Mouse (Mus musculus): ENCODE results near the gene Kras. TPM values are rescaled to one million over a fixed set of nuclear protein-coding genes. Genes with fewer than 3 reads are reported as not detected.

Kras gene
- polyA plus RNA-seq, 1 experiment from 2014 or later, result 90.1 TPM

DNA sequence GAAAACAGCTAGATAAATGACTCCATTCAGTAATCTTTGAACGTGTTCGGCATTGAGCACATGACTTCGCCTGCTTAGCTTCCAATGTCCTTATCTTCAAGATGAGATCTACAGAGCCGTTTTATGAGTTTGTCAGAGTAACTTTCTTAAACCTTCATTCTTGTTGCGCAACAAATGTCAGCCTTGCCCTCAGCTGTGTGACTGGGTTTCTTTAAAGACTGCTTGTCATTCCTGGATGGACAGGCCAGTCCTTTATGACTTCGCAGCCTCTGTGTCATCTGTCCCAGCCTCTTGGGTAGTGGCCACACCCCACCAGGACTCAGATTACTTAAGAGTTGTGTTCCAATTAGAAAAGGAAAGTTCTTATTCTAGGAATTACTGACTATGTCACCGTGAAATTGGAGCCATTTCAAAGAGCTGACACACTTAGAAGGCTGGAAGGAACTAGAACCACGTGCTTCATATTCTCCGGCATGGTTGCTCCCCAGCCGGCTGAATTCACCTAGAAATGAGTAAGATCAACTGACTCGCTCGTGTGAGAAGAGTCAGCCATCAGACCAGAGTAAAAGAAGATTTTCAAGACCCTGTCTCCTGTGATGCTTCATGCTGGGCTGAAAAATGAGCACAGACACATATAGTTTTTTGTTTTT is 24.1 kb upstream of the Kras start:
- H3K9me3 ChIP-seq, result no peaks in the 10 kb centered on the region
- no peak overlapping the region for H3K9ac ChIP-seq
- no peaks in the 10 kb centered on the region for H3K27me3 ChIP-seq (replicated peaks)
- no peaks in the 10 kb centered on the region for H3K36me3 ChIP-seq (replicated peaks)
- H3K4me1 ChIP-seq, result no peaks in the 10 kb centered on the region
- no peak overlapping the region for H3K4me3 ChIP-seq
- 85% methylated on average over 12 of the region's 12 CpGs for WGBS
- H3K4me2 ChIP-seq, result no peak overlapping the region
- no peak for ATAC-seq (replicated peaks)
- H3K27ac ChIP-seq, result no peak overlapping the region

DNA sequence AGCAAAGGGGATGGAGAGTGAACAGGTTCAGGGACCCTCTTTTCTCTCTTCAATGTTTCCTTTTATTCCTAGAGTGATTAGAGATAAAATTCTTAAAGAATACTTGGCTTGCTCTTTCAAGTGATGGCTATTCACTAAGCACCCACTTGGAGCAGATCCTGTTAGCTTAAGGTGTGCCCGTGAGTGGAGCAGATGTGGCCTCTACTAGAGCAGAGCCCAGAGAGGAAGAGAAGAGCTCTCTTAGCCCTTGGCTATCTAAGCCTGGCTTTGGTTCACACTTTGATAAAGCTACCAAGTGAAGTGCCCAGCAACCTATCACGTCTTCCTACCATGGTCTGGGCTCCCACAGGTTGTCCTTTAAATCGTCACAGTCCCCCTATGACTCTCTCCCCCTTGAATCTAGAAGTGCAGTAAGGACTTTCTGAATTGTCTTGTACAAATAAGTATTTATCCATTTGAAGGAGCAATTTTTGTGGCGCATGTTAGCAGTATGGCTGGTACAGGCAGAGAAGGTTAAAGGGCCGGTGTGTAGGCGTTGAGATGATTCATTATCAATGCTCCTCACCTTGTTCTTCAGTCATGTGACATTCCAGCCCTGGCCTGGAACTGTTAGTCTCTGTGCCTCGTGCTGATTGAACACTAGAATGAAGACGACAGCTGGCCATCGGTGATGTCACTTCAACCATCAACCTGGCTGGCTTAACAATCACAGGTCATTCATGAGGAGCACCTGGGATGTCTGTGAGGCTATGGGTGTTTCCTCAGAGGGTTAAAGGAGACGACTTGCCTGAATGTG is 22.3 kb upstream of the Kras start:
- 83% methylated on average over 10 of the region's 10 CpGs for WGBS

DNA sequence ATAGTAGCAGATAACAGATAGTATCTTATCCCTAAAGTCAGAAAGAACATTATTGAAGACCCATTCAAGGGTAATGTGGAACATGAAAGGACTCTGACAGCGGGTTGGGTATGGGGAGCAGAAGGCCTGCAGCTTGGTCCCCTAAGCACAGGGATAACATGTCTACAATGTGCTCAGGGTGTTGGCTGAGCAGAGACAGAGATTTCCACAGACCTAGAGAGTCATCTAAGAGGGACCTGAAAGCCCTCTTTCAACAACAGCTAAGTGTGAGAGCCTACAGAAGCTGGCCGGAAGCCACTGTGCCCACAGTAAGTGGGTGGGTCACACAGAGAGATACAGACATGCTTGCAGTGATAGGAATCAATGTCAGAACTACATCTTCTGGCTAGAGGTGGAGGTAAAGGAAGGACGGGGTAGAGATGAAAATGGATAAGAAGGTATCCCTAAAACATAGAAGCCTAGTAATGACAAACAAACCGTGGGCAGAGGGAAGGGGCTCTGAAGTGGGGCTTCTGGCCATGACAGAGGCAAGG is 19.3 kb upstream of the Kras start:
- WGBS, result 100% methylated on average over 4 of the region's 4 CpGs
- ATAC-seq (replicated peaks), result no peak
- no peaks in the 10 kb centered on the region for H3K9me3 ChIP-seq

More for the DNA sequence above, 22.3 kb upstream of the Kras start:
- H3K9me3 ChIP-seq, result no peaks in the 10 kb centered on the region
- H3K4me2 ChIP-seq, result no peak overlapping the region
- no peak for ATAC-seq (replicated peaks)
- no peak overlapping the region for H3K4me3 ChIP-seq
- H3K27me3 ChIP-seq (replicated peaks), result no peaks in the 10 kb centered on the region
- no peaks in the 10 kb centered on the region for H3K4me1 ChIP-seq
- H3K9ac ChIP-seq, result no peak overlapping the region
- no peaks in the 10 kb centered on the region for H3K36me3 ChIP-seq (replicated peaks)
- no peak overlapping the region for H3K27ac ChIP-seq

DNA sequence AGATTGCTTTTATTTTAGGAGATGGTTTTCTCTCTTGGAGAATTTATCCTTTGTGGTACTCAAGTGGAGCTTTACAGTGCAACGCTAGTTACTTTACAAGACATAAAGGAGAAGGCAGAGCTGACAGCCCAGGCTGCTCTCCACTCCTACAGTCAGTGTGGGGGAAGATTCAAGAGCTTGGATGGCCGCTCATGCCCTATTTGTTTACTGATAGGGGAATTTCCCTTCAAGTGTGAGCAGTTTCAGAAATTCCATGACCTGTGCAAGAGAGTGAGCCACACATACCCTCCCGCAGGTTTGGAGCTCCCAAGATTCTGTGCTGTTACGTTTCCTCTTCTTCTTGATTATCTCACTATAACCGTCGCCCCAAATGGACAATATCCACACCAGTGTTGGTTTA is 17.7 kb upstream of the Kras start:
- no peak overlapping the region for H3K9ac ChIP-seq
- H3K9me3 ChIP-seq, result no peaks in the 10 kb centered on the region
- no peak overlapping the region for H3K27ac ChIP-seq
- H3K4me3 ChIP-seq, result no peak overlapping the region
- no peaks in the 10 kb centered on the region for H3K36me3 ChIP-seq (replicated peaks)
- H3K4me2 ChIP-seq, result no peak overlapping the region
- H3K27me3 ChIP-seq (replicated peaks), result no peaks in the 10 kb centered on the region
- WGBS, result 86% methylated on average over 6 of the region's 6 CpGs
- no peak for ATAC-seq (replicated peaks)
- H3K4me1 ChIP-seq, result no peaks in the 10 kb centered on the region

More for the DNA sequence above, 19.3 kb upstream of the Kras start:
- no peak overlapping the region for H3K4me3 ChIP-seq
- H3K9ac ChIP-seq, result no peak overlapping the region
- H3K27ac ChIP-seq, result no peak overlapping the region
- H3K27me3 ChIP-seq (replicated peaks), result no peaks in the 10 kb centered on the region
- H3K4me2 ChIP-seq, result no peak overlapping the region
- H3K4me1 ChIP-seq, result no peaks in the 10 kb centered on the region
- H3K36me3 ChIP-seq (replicated peaks), result no peaks in the 10 kb centered on the region

DNA sequence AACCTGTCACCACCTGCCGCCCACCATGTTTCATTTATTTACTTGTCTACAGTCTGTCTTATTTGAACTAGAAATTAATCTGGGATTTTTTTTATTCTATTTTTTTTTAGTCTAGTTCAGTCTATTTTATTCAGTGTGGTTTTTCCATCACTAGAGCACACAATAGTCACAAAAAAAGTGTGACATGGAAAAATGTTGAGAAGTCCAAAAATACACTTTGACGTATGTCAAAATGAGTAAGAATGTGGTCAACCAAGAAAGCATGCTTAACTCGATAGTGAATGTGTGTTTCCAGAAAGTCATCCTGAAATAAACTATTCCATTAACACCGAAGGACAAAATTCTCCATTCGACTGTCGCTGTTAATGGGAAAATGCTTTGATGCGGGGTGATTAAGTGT is 12.3 kb upstream of the Kras start:
- Histone ChIP-seq H3K9me3 (no peaks in the 10 kb centered on the region), H3K4me1 (no peaks in the 10 kb centered on the region), H3K27me3 (replicated peaks) (no peaks in the 10 kb centered on the region), H3K36me3 (replicated peaks) (no peaks in the 10 kb centered on the region), H3K27ac (no peak overlapping the region), H3K9ac (no peak overlapping the region), H3K4me3 (no peak overlapping the region), H3K4me2 (no peak overlapping the region)
- whole genome bisulfite sequencing, result 77% methylated on average over 7 of the region's 7 CpGs
- ATAC-seq (replicated peaks), result no peak

DNA sequence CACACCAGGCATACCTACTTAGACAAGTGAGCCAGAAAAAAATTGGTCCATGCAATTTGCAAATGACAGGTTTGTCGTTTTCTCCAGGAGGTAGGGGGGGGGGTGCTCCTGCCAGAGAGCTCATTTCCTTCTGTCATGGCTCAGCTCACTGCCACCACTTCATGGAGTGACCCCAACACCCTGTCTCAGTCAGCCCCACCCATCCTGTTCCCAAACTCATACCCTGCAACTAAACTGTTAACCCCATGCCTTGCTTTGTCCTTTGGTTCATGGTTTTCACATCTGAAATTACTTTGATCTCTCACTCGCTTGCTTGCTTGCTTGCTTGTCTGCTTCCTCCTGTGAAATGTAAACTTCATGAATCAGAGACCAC is 6.6 kb upstream of the Kras start:
- H3K36me3 ChIP-seq (replicated peaks), result no peaks in the 10 kb centered on the region
- ATAC-seq (replicated peaks), result no peak
- H3K27ac ChIP-seq, result no peak overlapping the region
- no peaks in the 10 kb centered on the region for H3K9me3 ChIP-seq
- H3K4me3 ChIP-seq, result no peak overlapping the region
- 53% methylated on average over 2 of the region's 2 CpGs for WGBS
- H3K9ac ChIP-seq, result no peak overlapping the region
- H3K4me2 ChIP-seq, result no peak overlapping the region
- H3K27me3 ChIP-seq (replicated peaks), result no peaks in the 10 kb centered on the region
- no peaks in the 10 kb centered on the region for H3K4me1 ChIP-seq

DNA sequence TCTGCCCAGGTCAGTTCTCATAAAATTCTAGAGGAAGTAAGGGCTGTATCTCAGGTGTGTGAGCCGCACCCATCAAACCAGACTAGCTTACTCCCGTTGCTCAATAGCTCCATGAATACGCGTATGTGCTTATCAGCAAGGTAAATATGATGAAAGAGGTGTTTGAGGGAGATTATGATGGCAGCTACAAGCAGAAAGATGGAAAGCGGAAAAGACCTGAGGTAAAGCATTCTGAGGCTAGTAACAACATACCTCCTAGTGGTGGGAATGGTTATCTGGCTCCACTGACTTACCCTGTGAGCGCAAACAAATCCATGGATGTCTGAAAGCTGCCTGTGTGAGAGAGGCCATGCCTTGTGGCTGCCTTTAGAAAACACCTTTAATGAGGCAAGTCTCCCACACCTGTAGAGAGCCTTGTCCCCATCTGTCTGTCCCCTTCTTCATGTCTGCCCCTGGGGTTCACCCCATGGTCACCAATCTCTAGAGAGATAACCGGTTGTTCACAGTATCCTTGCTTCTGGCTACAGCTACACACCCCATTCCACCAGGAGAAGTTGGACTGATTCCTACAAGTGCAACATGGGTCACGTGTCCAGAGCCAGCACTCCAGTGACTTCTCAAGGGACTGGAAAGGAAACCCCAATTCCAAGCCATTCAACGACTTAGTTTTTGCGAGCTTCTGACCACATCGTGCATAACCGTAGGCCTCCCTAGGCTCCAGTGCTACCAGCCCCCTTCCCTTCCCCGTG is 6.1 kb upstream of the Kras start:
- Histone ChIP-seq H3K4me1 (peaks cover 3% of the 10 kb centered on the region; the same call in 1 of the 2 replicates), H3K9ac (no peak overlapping the region), H3K36me3 (replicated peaks) (no peaks in the 10 kb centered on the region), H3K27me3 (replicated peaks) (no peaks in the 10 kb centered on the region), H3K4me3 (no peak overlapping the region), H3K4me2 (no peak overlapping the region), H3K27ac (no peak overlapping the region), H3K9me3 (no peaks in the 10 kb centered on the region)
- no peak for ATAC-seq (replicated peaks)
- 86% methylated on average over 13 of the region's 13 CpGs for WGBS

DNA sequence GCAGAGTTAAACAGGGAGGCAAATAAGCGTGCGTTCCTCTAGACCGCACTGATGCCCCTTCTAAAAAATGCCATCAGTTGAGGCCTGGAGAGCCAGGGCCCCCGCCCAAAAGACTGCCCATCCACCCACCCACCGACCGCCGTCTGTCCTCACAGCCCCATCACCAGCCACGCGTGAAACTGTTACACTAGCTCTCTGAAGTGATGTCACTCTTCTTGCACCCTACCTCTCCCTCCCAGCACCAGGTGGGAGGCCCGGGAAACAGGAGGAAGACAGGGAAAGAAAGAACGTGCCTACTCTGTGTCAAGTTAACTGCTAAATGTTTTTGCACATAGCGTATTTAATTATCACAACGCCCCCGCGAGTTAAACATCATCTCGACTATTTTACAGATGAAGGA is 781 bp upstream of the Kras start:
- ATAC-seq (replicated peaks), result peak; percentile 56
- Histone ChIP-seq H3K4me3 (peak overlapping the region; percentile 68), H3K4me1 (peaks cover 23% of the 10 kb centered on the region), H3K36me3 (replicated peaks) (no peaks in the 10 kb centered on the region), H3K4me2 (peak overlapping the region; percentile 77), H3K27ac (peak overlapping the region; percentile 91), H3K27me3 (replicated peaks) (no peaks in the 10 kb centered on the region), H3K9ac (peak overlapping the region; percentile 74), H3K9me3 (no peaks in the 10 kb centered on the region)
- 11% methylated on average over 16 of the region's 16 CpGs for WGBS

DNA sequence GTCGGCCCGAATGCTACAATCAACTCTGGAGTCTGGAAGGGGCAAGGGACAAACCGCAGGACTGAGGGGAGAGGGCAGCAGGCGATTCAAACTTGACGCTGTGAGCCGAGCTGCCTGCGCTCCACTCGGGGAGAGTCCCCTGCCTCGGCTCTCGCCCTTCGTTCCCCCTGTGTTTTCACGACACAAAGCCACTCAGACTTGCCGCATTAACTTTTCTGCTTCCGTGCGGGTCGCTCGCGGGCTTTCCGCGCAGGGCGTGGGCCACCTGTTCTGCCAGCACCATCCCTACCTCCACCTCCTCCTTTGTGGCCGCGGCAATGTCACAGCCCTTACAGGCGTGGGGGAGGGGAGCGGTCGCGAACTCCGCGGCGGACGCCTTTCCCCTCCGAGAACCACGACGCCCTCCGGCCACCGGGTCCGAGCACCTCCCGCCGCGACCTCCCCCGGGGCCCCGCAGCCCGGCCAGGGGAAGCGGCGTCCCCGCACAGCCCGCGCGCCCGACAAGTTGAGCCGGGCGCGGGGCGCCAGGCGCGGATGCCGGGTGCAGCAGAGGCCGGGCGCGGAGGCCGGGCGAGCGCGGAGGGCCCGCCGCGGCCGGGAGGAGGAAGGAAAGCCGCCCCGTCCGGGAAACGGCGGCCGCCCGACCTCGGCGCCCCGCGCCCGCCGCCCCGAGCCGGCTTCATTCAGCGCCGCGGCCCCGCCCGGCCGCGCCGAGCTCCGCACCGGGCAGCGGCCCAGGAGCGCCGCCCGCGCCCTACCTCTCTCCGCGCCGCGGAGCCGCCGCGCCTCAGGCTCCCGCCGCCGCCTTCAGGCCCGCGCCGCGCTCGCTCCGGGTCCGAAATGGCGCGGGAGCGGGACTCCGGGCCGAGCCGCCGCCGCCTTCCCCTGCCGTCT is 501 bp downstream of the Kras start:
- H3K36me3 ChIP-seq (replicated peaks), result no peaks in the 10 kb centered on the region
- peak overlapping the region; percentile 74 for H3K9ac ChIP-seq
- under 1% methylated on average over 80 of the region's 124 CpGs for WGBS
- no peaks in the 10 kb centered on the region for H3K27me3 ChIP-seq (replicated peaks)
- H3K9me3 ChIP-seq, result no peaks in the 10 kb centered on the region
- peak; percentile 63 for ATAC-seq (replicated peaks)
- H3K4me1 ChIP-seq, result peaks cover 23% of the 10 kb centered on the region
- peak overlapping the region; percentile 68 for H3K4me3 ChIP-seq
- H3K4me2 ChIP-seq, result peak overlapping the region; percentile 77
- H3K27ac ChIP-seq, result peak overlapping the region; percentile 91

DNA sequence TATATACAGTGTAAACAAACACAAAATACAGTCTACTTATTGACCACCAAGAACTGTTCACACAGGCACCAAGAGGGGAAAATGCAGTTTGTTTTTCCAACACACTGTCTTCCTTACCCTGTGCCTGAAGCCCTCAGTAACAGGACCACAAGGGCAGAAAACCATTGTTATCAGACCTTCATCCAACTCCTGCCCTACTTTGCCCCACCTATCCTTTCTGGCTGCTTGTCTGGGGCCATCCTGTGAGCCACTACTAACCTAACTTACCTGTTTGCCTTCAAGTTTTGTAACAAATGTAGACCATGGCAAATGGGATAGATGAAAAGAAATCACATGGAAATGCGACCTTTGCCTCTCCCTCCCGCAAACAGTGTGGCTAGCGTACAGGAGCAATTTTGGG is 2.2 kb downstream of the Kras start:
- H3K4me2 ChIP-seq, result peak overlapping the region; percentile 77
- peaks cover 23% of the 10 kb centered on the region for H3K4me1 ChIP-seq
- H3K27me3 ChIP-seq (replicated peaks), result no peaks in the 10 kb centered on the region
- H3K9me3 ChIP-seq, result no peaks in the 10 kb centered on the region
- H3K36me3 ChIP-seq (replicated peaks), result no peaks in the 10 kb centered on the region
- no peak for ATAC-seq (replicated peaks)
- 0 out of 2 replicates have a peak overlapping the region, but pooled peaks have one; percentile 8 for H3K9ac ChIP-seq
- 59% methylated on average over 3 of the region's 3 CpGs for WGBS
- peak overlapping the region; percentile 12; the same call in 1 of the 2 replicates for H3K4me3 ChIP-seq
- no peak overlapping the region for H3K27ac ChIP-seq

DNA sequence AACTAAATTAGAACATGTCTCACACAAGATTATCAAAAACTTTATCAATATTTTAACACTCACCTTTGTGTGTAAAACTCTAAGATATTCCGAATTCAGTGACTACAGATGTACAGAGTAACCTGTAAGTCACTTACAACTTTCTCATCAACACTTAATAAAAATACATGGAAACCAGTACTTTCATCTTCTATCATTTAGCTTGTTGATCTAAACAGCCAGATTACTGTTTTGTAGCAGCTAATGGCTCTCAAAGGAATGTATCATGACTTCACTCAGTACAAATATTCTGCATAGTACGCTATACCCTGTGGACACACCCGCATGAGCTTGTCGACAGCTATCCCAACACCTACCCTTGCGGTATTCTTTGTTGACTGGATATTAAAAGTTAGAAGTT is 3.2 kb downstream of the Kras start:
- peaks cover 23% of the 10 kb centered on the region for H3K4me1 ChIP-seq
- no peak overlapping the region for H3K27ac ChIP-seq
- H3K9ac ChIP-seq, result no peak overlapping the region
- 93% methylated on average over 5 of the region's 5 CpGs for WGBS
- H3K4me3 ChIP-seq, result no peak overlapping the region
- H3K27me3 ChIP-seq (replicated peaks), result no peaks in the 10 kb centered on the region
- H3K4me2 ChIP-seq, result no peak overlapping the region
- ATAC-seq (replicated peaks), result no peak
- no peaks in the 10 kb centered on the region for H3K36me3 ChIP-seq (replicated peaks)
- H3K9me3 ChIP-seq, result no peaks in the 10 kb centered on the region
